Mouse (Mus musculus) granulocyte monocyte progenitor cell, adult 5-6 weeks (primary cell): Measurements from ENCODE around the gene Tex48. TPM values are rescaled to one million over a fixed set of nuclear protein-coding genes. Genes with fewer than 3 reads are reported as not detected.

ENCODE experiments used
- ATAC-seq: replicated peaks from 2 replicates; pipeline ENCODE4 v1.8.0; 2016; ENCODE audit warnings: mild to moderate bottlenecking, moderate TSS enrichment, inconsistent platforms; ENCODE audit not compliant: poor library complexity, severe bottlenecking
- total RNA-seq, 2 experiments: library from RNA; stranded (forward) in 1 of 2; stranded (reverse) in 1 of 2; fragments of 200-712, 200-1000 nt in 1 of 2; fragments of >200 nt in 1 of 2; fragmentation: Nextera tagmentation in 1 of 2; gene quantifications; 2 replicates each; pipeline ENCODE4 v1.2.3; 2014 to 2017

Tex48 gene
- total RNA-seq, 2 experiments from 2014 or later = not detected

DNA sequence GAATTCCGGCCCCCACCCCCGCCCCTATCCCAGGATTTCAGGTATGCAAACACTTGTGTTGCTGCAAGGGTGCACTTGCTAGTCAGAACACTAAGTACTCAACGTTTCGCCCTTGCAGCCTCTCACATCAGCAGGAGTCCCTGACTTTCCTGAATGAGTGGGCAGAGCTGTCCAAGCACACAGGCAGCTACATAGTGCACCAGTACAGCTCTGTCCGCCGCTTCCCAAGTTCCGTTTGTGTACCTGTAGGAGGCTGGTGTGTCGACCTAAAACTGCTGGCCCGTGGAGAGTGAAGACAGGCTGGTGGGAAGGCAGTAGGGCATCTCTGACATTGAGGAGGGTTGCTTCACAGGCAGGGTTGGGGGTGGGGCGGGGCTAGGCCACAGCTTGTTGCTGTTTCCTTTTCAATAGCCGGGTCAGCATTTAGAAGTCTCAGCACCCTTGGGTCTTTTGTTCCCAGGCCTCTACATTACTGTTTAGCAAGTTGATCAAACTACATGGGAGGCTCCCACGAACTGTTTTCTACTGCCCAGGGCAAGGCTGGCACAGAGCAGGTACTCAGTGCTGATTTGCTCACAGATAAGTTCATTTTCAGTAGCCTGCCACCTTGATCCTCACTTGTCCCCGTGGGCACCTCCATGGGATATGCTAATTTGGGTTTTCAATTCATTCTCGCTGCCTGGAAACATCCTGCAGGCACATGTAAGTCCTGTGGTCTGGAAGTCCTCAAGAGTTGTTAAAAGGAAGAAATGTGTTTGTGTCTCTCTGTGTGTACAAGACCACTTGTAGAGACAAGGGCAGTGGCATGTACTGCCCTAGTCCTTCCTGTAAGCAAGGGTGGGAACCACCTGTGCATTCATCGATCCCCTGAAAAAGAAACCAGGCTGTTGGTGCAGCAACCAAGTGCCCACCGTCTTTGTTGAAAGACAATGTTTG is 64.8 kb downstream of the Tex48 start:
- peak; percentile 17; the same call in 1 of the 2 replicates for ATAC-seq

Other genes starting within 250 kb of the Tex48 start
- 32.9 and 33.6 TPM in 2 replicates for gene Akna, start 219.1 kb downstream of the Tex48 start, total RNA-seq (2014; fragmentation: Nextera tagmentation)
- 9.7 and 13.6 TPM in 2 replicates for gene Akna, start 219.1 kb downstream of the Tex48 start, total RNA-seq (2017)
- gene Whrn, start 126.4 kb downstream of the Tex48 start, total RNA-seq (2014; fragmentation: Nextera tagmentation) = 1.9 and 3.4 TPM in 2 replicates
- 0.90 and 1.7 TPM in 2 replicates for gene Whrn, start 126.4 kb downstream of the Tex48 start, total RNA-seq (2017)
- 97.1 and 115 TPM in 2 replicates for gene Atp6v1g1, start 77.7 kb downstream of the Tex48 start, total RNA-seq (2014; fragmentation: Nextera tagmentation)
- 72.3 and 98.9 TPM in 2 replicates for gene Atp6v1g1, start 77.7 kb downstream of the Tex48 start, total RNA-seq (2017)
- 6.5 and 6.6 TPM in 2 replicates for gene Tmem268, start 63.6 kb downstream of the Tex48 start, total RNA-seq (2014; fragmentation: Nextera tagmentation)
- gene Tmem268, start 63.6 kb downstream of the Tex48 start, total RNA-seq (2017) = 14.6 and 16.7 TPM in 2 replicates
- gene Gm11213, start 17.2 kb downstream of the Tex48 start, total RNA-seq (2014; fragmentation: Nextera tagmentation) = not detected in 2 replicates
- gene Gm11213, start 17.2 kb downstream of the Tex48 start, total RNA-seq (2017) = not detected in 2 replicates
- gene Gm11214, start 41.0 kb upstream of the Tex48 start, total RNA-seq (2014; fragmentation: Nextera tagmentation) = not detected in 2 replicates
- not detected in 2 replicates for gene Gm11214, start 41.0 kb upstream of the Tex48 start, total RNA-seq (2017)
- 0.26 and 1.2 TPM in 2 replicates for gene Tnfsf15, start 122.7 kb upstream of the Tex48 start, total RNA-seq (2014; fragmentation: Nextera tagmentation)
- gene Tnfsf15, start 122.7 kb upstream of the Tex48 start, total RNA-seq (2017) = 0.88 TPM in 1 of 2 replicates, not detected in the other
- gene Tnfsf8, start 238.9 kb upstream of the Tex48 start, total RNA-seq (2014; fragmentation: Nextera tagmentation) = 1.2 and 4.0 TPM in 2 replicates
- gene Tnfsf8, start 238.9 kb upstream of the Tex48 start, total RNA-seq (2017) = 0.39 and 1.6 TPM in 2 replicates